Mouse (Mus musculus) stomach, postnatal 0 days (tissue): ENCODE results near the gene Cebpe. TPM values are rescaled to one million over a fixed set of nuclear protein-coding genes. Genes with fewer than 3 reads are reported as not detected.

Source experiments
- ATAC-seq: fragments of 200-750 bp; cut with Nextera tagmentation; 2 replicates; pipeline ENCODE4 v1.8.0; 2017; ENCODE audit not compliant: low FRiP score, low TSS enrichment
- DNase-seq: peaks from one replicate; pipeline ENCODE4 v3.0.0-alpha.2; 2016; ENCODE audit warnings: low spot score
- H3K27ac ChIP-seq: fragments of 300-500 bp; sonication (generic); replicated peaks from 2 replicates; pipeline ENCODE4 v1.5.1; 2014; ENCODE audit warnings: mild to moderate bottlenecking, control low read depth
- H3K27me3 ChIP-seq: fragments of 300-500 bp; sonication (generic); 2 replicates; pipeline ENCODE4 v1.6.1; 2014; ENCODE audit warnings: low read length; ENCODE audit not compliant: control insufficient read depth, insufficient read depth
- H3K36me3 ChIP-seq: fragments of 300-500 bp; sonication (generic); 2 replicates; pipeline ENCODE4 v1.6.1; 2014; ENCODE audit warnings: low read length, mixed read lengths; ENCODE audit not compliant: control insufficient read depth, insufficient read depth
- H3K4me1 ChIP-seq: fragments of 300-500 bp; sonication (generic); replicated peaks from 2 replicates; pipeline ENCODE4 v1.6.1; 2014; ENCODE audit warnings: antibody characterized with exemption; ENCODE audit not compliant: control insufficient read depth, insufficient read depth
- H3K4me2 ChIP-seq: fragments of 300-500 bp; sonication (generic); replicated peaks from 2 replicates; pipeline ENCODE4 v1.6.1; 2014; ENCODE audit warnings: low read depth, mild to moderate bottlenecking, control low read depth, moderate library complexity
- H3K4me3 ChIP-seq: fragments of 300-500 bp; sonication (generic); 2 replicates; pipeline ENCODE4 v1.5.1; 2014; ENCODE audit warnings: low read depth, low read length, control low read depth
- H3K9ac ChIP-seq: fragments of 300-500 bp; sonication (generic); 2 replicates; pipeline ENCODE4 v1.6.1; 2014; ENCODE audit warnings: mild to moderate bottlenecking, low read length, control low read depth, mixed read lengths
- H3K9me3 ChIP-seq: fragments of 300-500 bp; sonication (generic); 2 replicates; pipeline ENCODE4 v1.6.1; 2016; ENCODE audit warnings: low read length; ENCODE audit not compliant: control insufficient read depth
- CTCF ChIP-seq: IDR thresholded peaks from 2 replicates; pipeline ENCODE4 v1.5.1; 2016; ENCODE audit warnings: antibody characterized with exemption, low read depth, mild to moderate bottlenecking, moderate library complexity
- EP300 ChIP-seq: optimal IDR thresholded peaks from 2 replicates; pipeline ENCODE3; 2016; ENCODE audit warnings: antibody characterized with exemption
- WGBS: fragments of 180-500 bp; shearing (Covaris S2); extraction: QIAGEN DNeasy Blood & Tissue Kit; methylation state at CpG from one replicate; pipeline ENCODE4 v1.1.7; 2014; 5-methylcytosine and 5-hydroxymethylcytosine counted together
- polyA plus RNA-seq: library from polyadenylated mRNA; unstranded; fragments of >200 nt; fragmentation: Nextera tagmentation; extraction: Ambion mirVana; gene quantifications from 2 replicates; pipeline ENCODE4 v1.2.1, GENCODE M21; 2015

The Cebpe gene
- polyA plus RNA-seq, 1 experiment from 2014 or later = 0.10 TPM

DNA sequence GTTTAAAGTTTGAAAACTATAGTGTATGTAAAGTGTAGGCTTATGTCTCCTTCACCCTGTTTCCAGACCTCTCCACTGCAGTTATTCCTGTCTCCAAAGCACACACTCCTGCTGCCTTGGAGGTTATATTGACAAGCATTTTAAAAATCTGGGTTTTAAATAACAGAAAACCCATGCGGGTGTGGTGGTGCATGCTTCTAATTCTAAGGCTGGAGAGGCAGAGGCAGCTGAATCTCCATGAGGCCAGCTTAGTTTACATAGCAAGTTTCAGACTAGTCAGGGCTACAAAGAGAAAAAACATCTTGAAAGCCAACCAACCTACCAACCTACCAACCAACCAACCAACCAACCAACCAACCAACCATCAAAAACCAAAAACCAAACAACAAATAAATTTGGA lies 3.4 kb upstream of the Cebpe start:
- Histone ChIP-seq H3K9ac (no peak overlapping the region), H3K4me2 (no peak overlapping the region), H3K27me3 (no peaks in the 10 kb centered on the region), H3K9me3 (no peaks in the 10 kb centered on the region), H3K27ac (no peak overlapping the region), H3K4me3 (no peak overlapping the region), H3K36me3 (no peaks in the 10 kb centered on the region), H3K4me1 (no peaks in the 10 kb centered on the region)
- TF ChIP-seq EP300 (no peak), CTCF (no peak)
- DNase-seq = no peak
- no peak for ATAC-seq
- 67% methylated on average over 1 of the region's 1 CpGs for WGBS

DNA sequence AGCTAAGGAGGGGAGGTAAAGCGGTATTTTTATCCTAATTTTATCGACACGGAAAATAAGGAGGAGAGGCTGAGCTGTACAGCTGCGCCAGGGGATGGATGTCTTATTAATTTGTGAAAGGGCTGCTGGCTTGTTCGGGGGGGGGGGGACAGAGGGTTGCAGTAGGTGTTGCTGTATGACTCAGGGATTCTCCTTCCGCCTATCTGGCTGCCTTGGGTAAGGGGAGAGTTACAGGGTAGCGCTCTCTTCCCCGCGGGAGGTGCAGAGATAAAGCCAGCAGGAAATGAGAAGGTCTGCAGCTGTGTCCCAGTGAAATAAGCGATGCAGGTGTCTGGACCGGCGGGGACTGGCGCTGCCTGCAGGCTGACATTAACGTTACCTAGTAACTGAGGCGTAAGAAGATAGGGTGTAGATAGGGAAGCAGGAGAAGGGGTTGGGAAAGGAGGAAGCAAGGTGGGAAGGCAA lies 2.7 kb upstream of the Cebpe start:
- Histone ChIP-seq H3K36me3 (no peaks in the 10 kb centered on the region), H3K27me3 (no peaks in the 10 kb centered on the region), H3K4me1 (no peaks in the 10 kb centered on the region), H3K9ac (no peak overlapping the region), H3K4me3 (peak overlapping the region; percentile 39), H3K4me2 (peak overlapping the region; percentile 67), H3K27ac (no peak overlapping the region), H3K9me3 (no peaks in the 10 kb centered on the region)
- peak; percentile 37 for DNase-seq
- WGBS = 3% methylated on average over 15 of the region's 15 CpGs
- ATAC-seq = peak; percentile 25; the same call in 1 of the 2 replicates
- TF ChIP-seq CTCF = no peak
- TF ChIP-seq EP300 = no peak

- H3K4me2 ChIP-seq = peak overlapping the region; percentile 67
- peak overlapping the region; percentile 39 for H3K4me3 ChIP-seq
- no peak overlapping the region for H3K27ac ChIP-seq
- TF ChIP-seq EP300 (no peak), CTCF (peak; percentile 89)
- peak; percentile 50; the same call in 1 of the 2 replicates for ATAC-seq
- peak; percentile 67 for DNase-seq
- no peaks in the 10 kb centered on the region for H3K36me3 ChIP-seq
- no peaks in the 10 kb centered on the region for H3K4me1 ChIP-seq
- WGBS = 2% methylated on average over 13 of the region's 13 CpGs
- H3K27me3 ChIP-seq = no peaks in the 10 kb centered on the region
- no peak overlapping the region for H3K9ac ChIP-seq
- H3K9me3 ChIP-seq = no peaks in the 10 kb centered on the region
Measured at GRCm38 (mm10) chr14:54714121-54714520, 2.1 kb upstream of the Cebpe start.

DNA sequence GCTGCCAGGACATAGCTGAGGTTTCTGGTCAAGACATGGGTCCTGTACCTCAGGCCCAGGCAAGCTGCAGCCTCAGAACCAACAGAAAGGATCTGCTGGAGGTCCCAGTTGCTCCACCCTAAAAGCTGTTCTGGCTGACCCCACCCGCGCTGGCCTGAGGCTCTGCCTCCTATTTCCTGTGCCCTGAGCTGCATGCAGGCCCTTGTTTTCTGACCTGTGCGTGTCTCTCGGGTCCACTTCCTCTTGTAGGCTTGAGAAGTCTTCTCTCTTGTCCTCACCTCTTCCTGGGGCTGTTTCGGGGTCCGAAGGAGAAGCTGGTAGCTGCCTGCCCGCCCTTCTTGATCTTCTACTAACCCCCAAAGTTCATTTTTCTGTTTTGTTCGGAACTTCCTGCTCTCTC lies 887 bp upstream of the Cebpe start:
- H3K27ac ChIP-seq = no peak overlapping the region
- no peak overlapping the region for H3K9ac ChIP-seq
- TF ChIP-seq EP300 (no peak), CTCF (no peak)
- H3K4me1 ChIP-seq = no peaks in the 10 kb centered on the region
- H3K4me3 ChIP-seq = no peak overlapping the region
- DNase-seq = no peak
- no peak overlapping the region for H3K4me2 ChIP-seq
- no peaks in the 10 kb centered on the region for H3K9me3 ChIP-seq
- WGBS = 65% methylated on average over 8 of the region's 8 CpGs
- H3K27me3 ChIP-seq = no peaks in the 10 kb centered on the region
- ATAC-seq = no peak
- no peaks in the 10 kb centered on the region for H3K36me3 ChIP-seq

GRCm38 (mm10) chr14:54709054-54709453 lies 2.9 kb downstream of the Cebpe start:
- TF ChIP-seq CTCF (no peak), EP300 (no peak)
- 83% methylated on average over 9 of the region's 9 CpGs for WGBS
- Histone ChIP-seq H3K4me3 (no peak overlapping the region), H3K27me3 (no peaks in the 10 kb centered on the region), H3K27ac (no peak overlapping the region), H3K4me1 (no peaks in the 10 kb centered on the region), H3K4me2 (no peak overlapping the region), H3K9ac (no peak overlapping the region), H3K36me3 (no peaks in the 10 kb centered on the region), H3K9me3 (no peaks in the 10 kb centered on the region)
- ATAC-seq = no peak
- DNase-seq = no peak

GRCm38 (mm10) chr14:54706589-54707320 lies 5.2 kb downstream of the Cebpe start:
- 50% methylated on average over 17 of the region's 17 CpGs for WGBS
- H3K27ac ChIP-seq = no peak overlapping the region
- no peak for TF ChIP-seq CTCF
- TF ChIP-seq EP300 = no peak
- no peaks in the 10 kb centered on the region for H3K27me3 ChIP-seq
- H3K4me2 ChIP-seq = no peak overlapping the region
- ATAC-seq = 0 out of 2 replicates have a peak, but pooled peaks have one; percentile 20
- no peak for DNase-seq
- H3K9ac ChIP-seq = peak overlapping the region; percentile 27; the same call in 1 of the 2 replicates
- no peaks in the 10 kb centered on the region for H3K36me3 ChIP-seq
- no peaks in the 10 kb centered on the region for H3K4me1 ChIP-seq
- no peak overlapping the region for H3K4me3 ChIP-seq
- no peaks in the 10 kb centered on the region for H3K9me3 ChIP-seq
